Mouse (Mus musculus) B cell, adult 2 months (primary cell): ENCODE results near the gene Gm5134.

Source experiments
- DNase-seq, 2 experiments: peaks; one replicate each; pipeline ENCODE4 v3.0.0; 2022

Gm5134 gene

DNA sequence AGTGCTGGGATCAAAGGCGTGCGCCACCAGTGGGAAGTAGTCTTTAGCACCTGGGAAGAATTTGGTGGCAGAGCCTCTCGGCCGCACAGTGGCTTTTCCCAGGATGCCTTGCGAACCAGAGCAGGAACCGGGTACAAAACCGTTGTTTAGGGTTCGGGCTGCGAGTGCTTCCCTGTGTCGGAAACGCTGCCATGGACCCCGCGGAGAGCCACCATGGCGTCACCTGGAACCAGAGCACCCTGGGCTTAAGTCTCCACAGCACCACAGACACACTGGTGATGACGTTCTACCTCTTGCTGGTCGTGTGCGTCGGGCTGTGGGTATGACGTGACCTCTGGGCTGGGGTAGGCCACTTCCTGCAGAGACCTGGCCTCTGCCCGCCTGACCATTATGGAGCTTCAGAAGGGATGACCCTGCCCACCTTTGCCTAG is at the start of gene Gm5134:
Gene Gm5134 (plus strand): TSS at position 134 of the 431 bp plus-strand sequence.
- peak in 1 of 2 experiments; percentile 21 for DNase-seq

DNA sequence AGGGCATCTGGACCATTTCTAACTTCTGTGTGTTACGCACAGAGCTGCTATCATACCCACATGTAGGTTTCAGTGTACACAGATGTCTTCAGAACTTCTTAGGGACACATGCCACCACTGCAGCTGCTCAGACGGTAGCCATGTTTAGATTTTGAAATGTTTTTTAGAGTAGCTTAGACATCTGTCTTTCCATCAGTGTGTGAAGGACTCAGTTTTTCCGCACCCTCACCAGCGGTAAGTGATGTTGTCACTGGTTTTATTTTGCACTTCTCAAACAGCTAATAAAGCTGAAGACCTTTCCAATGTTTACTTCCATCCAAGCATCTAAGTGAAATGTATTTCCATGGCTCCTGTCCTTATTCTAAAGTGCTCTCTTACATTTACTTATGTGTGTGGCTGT is 47.4 kb upstream of the Gm5134 start:
- DNase-seq, result no peak

DNA sequence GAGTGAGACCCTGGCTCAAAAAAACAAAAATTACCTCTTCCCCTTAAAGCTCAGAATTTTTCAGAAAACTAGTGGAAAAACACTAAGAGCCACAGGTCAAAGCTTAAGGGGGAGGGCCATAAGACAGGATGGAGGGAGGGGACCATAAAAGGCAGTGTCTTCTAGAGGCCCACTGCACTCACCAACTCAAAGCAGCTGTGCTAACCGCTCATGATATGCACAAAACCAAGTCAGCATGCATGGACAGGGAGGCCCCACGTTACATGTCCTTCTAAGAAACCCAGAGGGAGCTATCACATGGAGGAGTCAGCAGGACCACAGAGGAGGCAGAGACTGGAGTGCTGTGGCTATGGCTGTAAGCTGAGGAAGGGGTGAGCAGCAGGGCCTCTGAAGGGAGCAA is 43.6 kb upstream of the Gm5134 start:
- no peak for DNase-seq

DNA sequence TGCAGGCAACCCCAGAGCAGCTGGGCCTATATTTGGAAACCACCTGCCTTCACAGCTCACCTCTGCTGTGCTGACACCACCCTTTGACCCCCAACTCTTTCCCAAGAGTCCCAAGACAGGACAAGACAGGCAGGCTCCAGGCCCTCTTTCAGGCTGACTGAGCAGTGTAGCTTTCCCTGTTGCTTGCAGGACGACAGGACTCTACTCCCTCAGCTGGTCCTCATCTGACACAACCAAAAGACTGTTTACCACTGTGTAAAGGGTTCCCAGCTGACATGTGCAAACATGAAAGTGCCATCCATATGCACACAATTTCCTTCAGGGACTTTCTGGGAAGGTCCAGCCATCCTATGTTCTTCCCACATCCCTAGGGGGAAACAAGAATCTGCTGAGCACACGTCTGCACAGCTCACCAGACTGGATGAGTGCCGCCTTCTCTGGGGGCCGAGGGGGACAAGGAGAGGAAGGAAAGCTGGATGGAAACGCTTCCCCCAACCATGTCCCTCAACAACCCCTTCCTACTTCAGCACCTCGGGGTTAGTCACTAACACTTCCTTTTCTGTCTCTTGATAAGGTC is 41.2 kb upstream of the Gm5134 start:
- no peak for DNase-seq

DNA sequence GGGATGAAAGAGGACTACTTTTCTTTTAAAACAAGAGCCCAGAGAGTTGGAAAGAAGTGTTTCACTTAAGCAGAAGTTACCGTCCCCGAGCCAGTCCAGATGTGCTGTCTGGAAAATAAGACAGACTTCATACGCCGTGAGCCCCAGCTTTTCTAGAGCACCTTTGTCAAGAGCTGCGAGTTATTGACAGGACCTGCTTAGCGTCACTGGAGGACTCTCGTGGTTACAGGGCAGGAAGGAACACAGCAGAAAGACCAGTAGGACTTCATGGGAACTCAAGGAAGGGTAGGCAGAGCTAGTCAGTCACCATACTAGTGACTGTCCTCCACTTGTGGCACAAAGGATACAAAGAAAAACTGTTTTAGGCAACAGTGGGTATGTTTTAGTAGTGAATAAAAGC is 38.8 kb upstream of the Gm5134 start:
- DNase-seq, result no peak

DNA sequence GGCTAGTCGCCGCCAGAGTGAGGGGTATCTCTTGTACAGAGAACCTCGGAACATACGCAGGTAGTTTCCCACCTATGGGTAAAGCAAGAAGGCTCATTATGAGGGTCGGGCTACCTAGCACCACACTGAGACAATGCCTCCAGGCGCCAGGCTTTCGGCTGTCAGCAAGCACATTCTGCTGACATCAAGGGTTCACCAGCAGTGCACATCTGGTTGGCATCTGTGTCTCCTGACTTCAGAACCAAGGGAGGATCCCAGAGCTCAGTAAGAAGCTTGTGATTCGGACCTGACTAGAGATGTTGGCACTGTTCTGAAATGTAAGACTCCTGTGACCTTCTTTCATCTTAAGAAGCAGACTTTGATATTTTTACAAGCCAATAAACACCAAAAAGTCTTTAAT is 37.5 kb upstream of the Gm5134 start:
- no peak for DNase-seq

DNA sequence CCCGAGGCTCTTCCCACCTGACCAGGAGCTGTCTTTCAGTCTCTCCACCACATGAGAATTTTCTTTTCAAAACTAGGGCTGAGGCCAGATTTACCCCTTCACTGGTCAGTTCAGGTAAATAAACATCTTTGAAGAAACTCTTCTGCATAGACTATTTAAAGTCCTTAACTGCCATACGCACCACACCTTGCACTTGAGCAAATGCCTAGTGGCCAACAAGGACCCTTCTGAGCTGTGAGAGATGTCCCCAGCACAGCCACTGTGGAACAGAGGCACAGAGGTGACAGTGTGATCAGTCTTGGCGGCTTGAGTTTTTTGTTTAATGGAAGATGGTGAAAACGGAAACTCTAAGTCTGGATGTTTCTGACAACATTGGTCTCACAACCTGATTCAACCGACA is 35.3 kb upstream of the Gm5134 start:
- no peak for DNase-seq

DNA sequence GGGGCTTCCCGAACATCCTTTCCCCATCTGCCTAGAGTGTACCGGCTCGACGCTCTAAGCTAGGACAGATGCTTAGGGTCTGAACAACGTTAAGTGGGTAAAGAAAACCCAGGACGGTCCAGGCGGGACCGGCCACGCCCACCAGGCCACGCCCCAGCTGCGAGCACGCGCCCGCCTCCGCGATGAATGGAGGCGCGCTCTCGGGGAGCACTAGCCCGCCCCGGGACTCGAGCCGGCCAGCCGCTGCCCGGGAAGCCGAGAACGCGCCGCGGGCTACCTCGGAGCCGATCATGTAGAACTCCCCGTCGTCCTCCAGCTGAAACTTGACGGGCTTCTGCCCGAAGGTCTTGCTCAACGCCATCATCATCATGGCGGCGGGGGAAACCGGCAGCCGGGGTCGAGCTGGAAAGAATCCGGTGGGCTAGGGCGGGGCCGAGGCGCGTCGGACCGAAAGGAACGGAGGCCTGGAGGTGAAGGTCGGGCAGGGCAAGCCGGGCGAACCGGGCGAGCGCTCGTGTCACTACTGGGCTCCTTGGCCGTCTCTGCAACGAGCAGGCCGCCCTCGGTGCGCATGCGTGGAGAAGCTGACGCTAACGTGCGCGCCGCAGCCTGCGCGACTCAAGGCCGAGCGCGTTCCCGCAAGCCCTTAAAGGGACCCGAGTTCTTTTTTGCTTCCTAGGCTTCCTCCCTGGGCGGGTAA is 33.1 kb upstream of the Gm5134 start, which contains the start of gene Smarcb1:
Gene Smarcb1 (minus strand): TSS at position 592 of the 700 bp plus-strand sequence.
- peak; percentile 94 to 96 for DNase-seq

DNA sequence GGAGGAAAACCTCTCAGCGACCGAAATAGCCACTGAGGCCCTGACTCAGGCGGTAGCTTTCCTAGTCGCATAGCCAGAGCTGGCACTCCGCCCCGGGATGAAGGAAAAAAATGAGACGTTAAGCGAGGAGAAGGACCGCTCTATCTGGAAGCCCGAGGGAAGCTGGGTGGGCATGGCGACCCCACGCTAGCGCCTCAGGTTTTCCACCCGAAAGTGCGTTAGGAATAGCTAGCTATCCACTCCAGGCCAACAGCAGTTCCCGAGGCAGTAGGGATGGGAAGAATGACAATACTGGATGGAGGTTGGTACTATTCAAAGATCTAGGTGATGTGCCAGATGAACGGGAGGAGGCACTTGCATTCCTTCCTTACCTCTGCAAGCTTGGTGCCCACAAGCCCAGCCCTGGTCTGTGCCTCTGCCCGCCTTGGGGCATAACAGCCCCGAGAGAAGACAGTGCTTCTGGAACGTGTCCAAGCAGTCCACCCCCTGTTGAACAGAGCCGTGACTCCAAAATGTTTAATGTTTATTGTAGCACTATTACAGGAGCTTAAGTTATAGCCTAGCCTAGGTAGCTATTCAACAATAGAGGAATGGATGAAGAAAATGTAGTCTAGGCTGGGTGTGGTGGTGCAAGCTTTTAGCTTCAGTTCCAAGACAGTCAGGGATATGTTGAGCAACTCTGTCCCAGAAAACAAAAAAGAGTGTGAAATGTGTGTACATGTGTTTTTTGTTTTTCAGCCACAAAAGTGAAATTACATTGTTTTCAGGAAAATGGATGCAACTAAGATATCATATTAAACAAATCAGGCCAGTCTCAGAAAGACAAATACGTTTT is 32.4 kb upstream of the Gm5134 start:
- DNase-seq, result no peak

DNA sequence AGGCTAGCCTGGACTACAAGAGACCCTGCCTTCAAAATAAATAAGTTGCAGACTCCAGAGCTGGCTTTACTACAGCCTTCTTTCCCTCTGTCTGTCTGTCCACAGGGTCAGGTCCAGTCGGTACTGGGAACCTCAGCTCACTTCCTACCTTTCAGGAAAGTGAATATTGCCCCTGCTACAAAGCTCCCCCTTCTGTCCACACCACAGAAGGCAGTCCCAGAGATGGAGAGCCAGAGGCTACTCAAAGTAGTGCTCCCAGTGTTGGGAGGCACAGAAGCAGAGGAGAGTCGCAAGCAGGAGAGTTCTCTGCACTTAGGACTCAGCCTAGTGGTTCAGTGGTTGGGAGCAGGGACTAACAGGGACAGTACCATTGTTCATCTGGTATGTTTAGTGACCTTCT is 30.0 kb upstream of the Gm5134 start:
- DNase-seq, result no peak

DNA sequence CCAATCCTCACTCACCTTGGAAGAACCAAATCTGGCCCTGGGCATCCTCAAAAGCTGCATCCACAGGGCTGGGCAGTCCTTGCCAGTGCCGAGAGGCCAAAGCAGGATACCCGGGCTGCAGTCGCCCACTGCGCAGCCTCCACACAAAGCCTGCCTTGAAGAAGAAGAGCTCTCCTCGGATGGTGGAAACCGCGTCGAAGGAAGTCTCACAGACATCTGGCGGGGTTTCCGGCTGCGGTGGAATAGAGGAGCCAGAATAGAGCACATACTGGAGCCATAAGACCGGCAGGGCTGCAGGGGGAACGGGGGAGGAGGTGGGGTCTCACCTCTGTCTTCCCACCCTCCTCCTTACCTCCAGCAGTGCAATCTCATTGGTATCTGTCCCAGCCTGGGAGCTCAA is 27.9 kb upstream of the Gm5134 start:
- DNase-seq, result no peak

DNA sequence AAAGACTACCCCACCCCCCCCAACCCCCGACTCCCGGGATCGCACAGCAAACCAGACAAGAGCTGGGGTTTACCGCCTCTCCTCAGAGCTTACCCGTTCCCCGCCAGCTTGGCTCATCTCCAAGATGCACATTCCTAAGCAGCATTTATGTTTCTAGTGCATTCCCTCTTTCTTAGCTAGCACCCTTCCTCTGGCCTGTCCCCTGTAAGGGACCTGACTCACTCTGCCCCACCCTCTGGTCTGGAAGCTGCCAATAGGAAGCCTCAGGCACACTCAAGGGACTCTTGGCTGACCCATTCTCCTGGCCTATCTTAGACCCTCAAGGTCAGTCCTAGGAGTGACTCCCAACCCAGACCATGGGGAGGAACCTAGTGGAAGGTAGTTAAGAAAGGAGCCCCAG is 24.0 kb upstream of the Gm5134 start:
- DNase-seq, result no peak

DNA sequence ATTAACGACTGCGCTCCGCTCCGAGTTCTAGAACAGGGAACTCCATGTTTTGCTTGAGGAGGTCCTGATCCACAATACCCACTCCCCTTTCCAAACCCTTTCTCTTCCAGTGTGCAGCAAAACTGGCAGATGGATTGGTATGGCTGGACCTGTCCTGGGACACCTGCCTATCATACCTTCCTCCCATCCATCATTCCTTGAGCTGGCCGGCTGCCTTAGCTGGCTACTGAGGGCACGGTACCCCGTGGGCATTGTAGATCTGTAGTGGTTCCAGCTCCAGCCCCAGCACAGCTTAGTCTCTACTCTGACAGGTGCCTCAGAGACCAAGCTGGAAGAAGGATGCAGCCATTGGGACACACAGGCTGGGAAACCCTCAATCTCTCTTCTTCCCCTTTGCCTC is 23.0 kb upstream of the Gm5134 start:
- DNase-seq, result no peak

DNA sequence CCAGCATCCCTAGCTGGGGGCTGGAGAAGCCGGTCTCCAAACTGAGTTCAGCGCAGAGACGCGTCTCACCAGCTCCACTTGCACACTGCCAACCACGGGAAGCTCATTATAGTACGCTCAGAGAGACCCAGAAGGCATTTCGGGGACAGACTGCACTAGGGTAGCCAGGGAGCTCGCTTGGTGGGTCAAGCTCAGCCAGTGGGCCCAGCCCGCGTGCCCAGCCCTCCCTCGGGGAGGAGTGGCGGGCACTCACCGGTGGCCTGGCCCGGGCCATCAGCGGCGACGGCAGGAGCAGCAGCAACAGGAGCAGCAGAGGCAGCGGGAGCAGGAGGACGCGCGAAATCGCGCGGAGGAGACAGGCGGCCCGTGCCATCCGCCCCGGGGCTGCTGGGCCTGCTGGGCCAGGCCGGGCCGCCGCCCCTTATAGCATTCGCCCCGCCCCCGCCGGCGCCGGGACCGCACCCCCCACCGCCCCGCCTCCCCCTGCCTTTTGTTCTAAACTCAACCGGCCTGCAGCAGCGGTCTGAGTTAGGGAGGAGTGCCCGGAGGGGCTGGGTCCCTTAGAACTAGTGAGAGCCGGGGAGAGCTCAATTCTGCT is 22.1 kb upstream of the Gm5134 start:
- peak; percentile 51 to 67 for DNase-seq

DNA sequence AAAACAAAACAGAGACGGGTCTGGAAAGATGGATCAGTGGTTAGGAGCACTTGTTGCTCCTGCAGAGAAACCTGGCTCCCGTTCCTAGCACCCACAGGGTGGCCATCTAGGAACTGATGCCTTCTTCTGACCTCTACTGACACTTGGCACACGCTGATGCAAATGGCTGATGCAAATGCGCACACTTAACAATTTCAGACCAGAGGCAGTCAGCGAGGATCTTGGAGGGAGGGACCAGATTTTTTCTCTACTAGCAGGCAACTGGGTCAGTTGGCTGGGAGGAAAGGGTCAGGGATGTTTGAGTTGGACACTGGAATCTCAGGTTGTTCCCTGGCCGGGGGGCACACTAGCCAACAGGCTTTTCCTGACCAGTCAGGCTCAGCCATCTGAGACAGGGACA is 21.4 kb upstream of the Gm5134 start, which contains the start of gene Chchd10:
Gene Chchd10 (plus strand): TSS at position 240 of the 400 bp plus-strand sequence.
- no peak for DNase-seq

DNA sequence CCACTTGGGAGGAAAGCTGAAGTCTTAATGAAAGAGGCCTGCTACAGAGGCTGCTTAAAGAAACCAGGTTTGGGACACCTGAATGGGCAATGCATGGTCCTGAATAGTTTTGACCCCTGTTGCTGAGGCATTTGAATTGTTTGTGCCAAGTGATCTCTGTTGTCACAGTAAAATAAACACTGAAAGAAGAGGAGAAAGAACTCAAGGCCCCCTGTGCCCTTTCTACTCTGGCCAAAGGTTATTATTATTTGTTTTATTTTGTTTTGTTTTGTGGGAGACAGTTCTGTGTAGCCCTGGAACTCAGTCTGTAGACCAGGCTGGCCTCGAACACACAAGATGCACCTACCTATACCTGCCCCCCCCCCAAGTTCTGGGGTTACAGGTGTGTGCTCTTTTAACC is 19.3 kb upstream of the Gm5134 start:
- DNase-seq, result no peak

DNA sequence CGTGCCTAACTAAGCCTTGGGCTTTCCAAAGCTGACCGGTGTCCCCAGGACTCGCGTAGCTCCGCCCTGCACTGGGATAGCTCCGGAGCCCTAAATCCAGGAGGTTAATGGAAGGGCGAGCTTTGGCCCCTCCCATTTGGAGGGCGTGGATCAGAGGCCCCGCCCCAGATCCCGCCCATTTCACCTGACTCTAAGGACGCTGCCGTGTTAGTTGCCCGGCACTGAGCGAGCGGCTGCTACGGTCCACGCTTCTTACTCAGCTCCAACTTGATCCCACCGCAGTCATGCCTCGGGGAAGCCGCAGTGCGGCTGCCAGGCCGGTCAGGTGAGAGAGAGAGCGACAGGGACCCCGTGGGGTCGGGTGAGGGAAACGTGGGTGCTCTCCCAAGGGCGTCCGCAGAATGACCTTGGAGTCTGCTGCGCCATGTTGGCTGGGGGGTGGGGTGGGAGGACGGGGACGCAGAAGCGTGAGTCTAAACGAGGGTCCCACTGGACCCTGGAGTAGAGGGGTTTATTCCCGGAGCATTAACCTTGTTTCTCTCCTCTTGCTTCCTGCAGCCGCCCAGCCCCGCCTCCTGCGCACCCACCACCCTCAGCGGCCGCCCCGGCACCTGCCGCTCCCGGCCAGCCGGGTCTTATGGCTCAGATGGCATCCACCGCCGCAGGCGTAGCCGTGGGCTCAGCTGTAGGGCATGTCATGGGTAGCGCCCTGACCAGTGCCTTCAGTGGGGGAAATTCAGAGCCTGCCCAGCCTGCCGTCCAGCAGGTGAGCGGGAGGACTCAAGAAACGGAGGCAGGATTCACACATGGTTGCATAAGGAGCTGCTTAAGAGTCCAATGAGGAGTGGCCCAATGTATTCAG is 18.4 kb upstream of the Gm5134 start, which contains the start of gene Mmp11:
Gene Mmp11 (minus strand): TSS at position 817 of the 862 bp plus-strand sequence.
- peak; percentile 77 to 81 for DNase-seq

DNA sequence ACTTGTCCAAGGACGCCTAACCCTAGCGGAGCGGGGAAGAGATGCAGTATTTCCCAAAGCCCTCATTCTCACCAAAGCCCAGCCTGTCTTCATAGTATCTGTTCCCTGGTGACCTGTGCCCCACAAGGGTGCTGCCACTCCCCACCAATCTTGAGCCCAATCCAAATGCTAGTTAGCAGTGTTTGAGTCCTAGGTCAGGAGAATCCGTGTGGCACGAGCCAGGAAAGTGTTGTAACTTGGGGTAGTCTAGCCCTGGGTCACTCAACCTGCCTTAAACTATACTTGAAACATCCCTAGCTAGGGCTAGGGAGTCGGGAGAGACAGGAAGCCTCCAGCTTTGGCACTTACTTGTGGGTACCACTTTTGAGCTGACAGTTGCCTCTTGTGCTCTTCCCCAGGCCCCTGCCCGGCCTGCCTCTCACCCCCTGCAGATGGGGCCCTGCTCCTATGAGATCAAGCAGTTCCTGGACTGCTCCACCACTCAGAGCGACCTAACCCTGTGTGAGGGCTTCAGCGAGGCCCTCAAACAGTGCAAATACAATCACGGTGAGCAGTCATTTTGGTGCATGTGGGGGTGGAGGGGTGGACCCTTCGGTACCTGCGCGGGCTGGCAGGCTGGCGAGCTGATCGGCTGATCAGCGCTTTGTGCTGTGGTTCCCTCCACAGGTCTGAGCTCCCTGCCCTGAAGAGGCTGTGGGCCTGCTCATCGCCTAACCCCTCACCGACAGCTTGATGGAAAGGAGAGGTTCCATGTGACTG is 17.2 kb upstream of the Gm5134 start:
- peak; percentile 36 to 37 for DNase-seq

DNA sequence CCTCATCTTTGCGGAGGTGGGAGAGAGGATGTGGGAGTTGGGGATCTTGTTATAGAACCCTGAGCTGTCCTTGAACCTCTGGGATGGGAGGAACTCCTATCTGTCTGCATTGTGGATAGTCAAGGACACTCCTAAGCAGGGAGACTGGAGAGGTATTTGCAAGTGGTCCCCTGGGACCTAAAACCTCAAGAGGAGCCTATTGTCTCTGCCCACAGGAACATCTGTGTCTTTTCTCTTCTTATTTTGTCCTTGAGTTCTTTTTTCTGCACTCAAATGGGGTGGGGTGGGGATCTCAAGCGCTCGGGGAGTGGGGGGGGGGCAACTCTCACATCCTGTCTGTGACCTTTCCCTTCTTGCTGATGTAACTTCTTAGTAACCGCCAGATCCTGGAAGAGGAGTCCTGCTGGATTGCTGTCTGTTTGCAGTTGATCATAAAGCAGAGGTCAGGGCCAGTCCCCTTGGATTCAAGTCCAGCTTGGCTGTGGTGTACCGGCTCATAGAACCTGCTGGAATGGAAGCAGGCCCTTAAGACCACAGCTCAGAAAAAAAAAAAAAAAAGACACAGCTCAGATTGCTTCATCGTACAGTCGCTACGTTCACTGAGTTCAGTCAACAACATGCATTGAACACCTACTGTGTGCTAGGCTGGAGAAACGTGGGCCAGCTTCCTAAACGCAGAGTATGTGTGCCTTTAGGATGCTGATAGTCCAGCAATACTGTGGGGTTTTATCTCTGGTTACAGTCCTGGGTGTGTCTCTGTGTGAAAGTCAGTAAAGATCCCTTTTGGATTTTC is 16.3 kb upstream of the Gm5134 start:
- peak; percentile 37 to 38 for DNase-seq

DNA sequence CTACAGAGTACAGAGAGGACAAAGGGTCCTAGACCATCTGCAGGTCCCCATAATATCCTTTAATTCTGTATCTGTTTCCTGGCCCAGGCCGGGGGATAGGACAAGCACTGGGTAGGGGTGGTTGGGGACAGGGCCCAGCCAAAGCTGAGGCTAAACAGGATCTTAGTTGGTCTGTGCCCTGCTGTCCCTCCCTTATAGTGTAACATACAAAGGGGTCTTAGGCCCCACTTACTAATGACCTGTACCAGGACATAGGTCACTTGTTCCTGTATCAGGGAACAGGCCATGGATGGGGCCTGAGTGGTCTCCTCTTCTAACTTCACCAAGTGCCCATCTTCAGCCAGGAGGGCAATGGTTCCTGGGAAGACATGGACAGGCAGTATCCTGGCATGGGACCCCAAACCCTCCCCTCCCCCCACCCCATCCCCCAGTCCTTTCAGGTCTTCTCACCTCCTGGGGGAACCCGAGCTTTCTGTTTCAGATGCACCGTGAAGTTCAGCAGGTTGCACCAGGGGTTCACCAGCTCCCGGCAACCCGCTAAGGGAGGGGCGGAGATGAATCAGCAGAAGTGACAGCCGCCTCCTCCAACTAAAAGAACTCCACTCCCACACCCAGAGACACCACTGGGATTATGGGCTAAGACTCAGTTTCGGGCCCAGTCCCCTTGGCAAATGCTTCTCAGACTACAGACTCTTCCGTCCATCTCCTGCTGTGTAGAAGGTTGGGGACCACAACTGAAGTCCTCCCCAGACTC is 14.7 kb upstream of the Gm5134 start:
- DNase-seq, result no peak
